Mouse (Mus musculus) B cell, adult 2 months (primary cell): ENCODE measurements at regions not wholly inside any gene's neighbourhood (a gene's known extent, or its start where the extent isn't known, plus 50 kb on each side); places are given as distances from the start of the nearest gene placed in this dataset.

Source experiments
- DNase-seq, 2 experiments: peaks; one replicate each; pipeline ENCODE4 v3.0.0; 2022

- no peak for DNase-seq
These were observed 1389.0 kb upstream of the Acvr2a start for GRCm38 (mm10) chr2:47424910-47425309.

- no peak for DNase-seq
These were observed 1384.1 kb upstream of the Acvr2a start for GRCm38 (mm10) chr2:47429843-47430242.

- DNase-seq = no peak
These were observed 1347.9 kb upstream of the Acvr2a start for GRCm38 (mm10) chr2:47466043-47466442.

GRCm38 (mm10) chr2:47491874-47492539 lies 1321.9 kb upstream of the Acvr2a start:
- peak; percentile 15 to 17 for DNase-seq
